In genomic region chr4:101198333-101198732, GRCm38 (mm10) we compare ENCODE assay signal across 9 mouse cellular contexts.
A peak's percentile ranks its signal among the peaks of the same experiment; 100 is the strongest.
DNase-seq lines count a peak whose midpoint lies in the region; ATAC-seq and TF ChIP-seq lines count a peak whose summit lies in the region.
"Had no signal": no experiment of that assay in that cellular context is flagged by ENCODE, and none has a peak within 500 bp of the region (broad histone marks: within the 10 kb centered on the region; RNA-seq: fewer than 3 reads in every experiment).

No protein-coding gene starts in this region.

- TF ChIP-seq CTCF in stomach, postnatal 0 days (IDR thresholded peaks at IDR 0.05; ENCODE audit: low read depth), result peak; percentile 52

- no peak overlapping the region for H3K27ac ChIP-seq in lung, embryonic 16.5 days (ENCODE audit: low read length)
- no peak overlapping the region for H3K27ac ChIP-seq in stomach, postnatal 0 days (replicated peaks)
- H3K27ac ChIP-seq in forebrain, embryonic 15.5 days (replicated peaks), result no peak overlapping the region
- H3K27ac ChIP-seq: embryonic facial prominence, embryonic 13.5 days had no signal

- DNase-seq in frontal cortex, postnatal 25 days (ENCODE audit: low spot score in 2 of 2), result no peak
- DNase-seq in adrenal gland, adult 8-10 months, result peak; percentile 69
- DNase-seq in gastrocnemius, adult 18-20 months (ENCODE audit: low spot score), result peak; percentile 86
- peak; percentile 73 to 87 for DNase-seq in kidney, postnatal 25 days
- DNase-seq in stomach, postnatal 0 days (ENCODE audit: low spot score), result no peak

- no peak for TF ChIP-seq EP300 in stomach, postnatal 0 days (optimal IDR thresholded peaks at IDR 0.05)

- no peak overlapping the region for H3K9ac ChIP-seq in lung, embryonic 16.5 days (ENCODE audit: low read length)
- no peak overlapping the region for H3K9ac ChIP-seq in stomach, postnatal 0 days (ENCODE audit: low read length)
- H3K9ac ChIP-seq in forebrain, embryonic 15.5 days (replicated peaks), result no peak overlapping the region
- H3K9ac ChIP-seq: embryonic facial prominence, embryonic 13.5 days had no signal

- 21% methylated on average over 2 of the region's 2 CpGs for WGBS in lung, embryonic 16.5 days
- WGBS in stomach, postnatal 0 days, result 26% methylated on average over 2 of the region's 2 CpGs
- 55% methylated on average over 2 of the region's 2 CpGs for WGBS in forebrain, embryonic 15.5 days

- no peak overlapping the region for H3K4me2 ChIP-seq in lung, embryonic 16.5 days (ENCODE audit: low read depth, low read length)
- no peak overlapping the region for H3K4me2 ChIP-seq in stomach, postnatal 0 days (replicated peaks; ENCODE audit: low read depth)
- no peak overlapping the region for H3K4me2 ChIP-seq in forebrain, embryonic 15.5 days (replicated peaks)
- H3K4me2 ChIP-seq: embryonic facial prominence, embryonic 13.5 days had no signal

- H3K4me3 ChIP-seq in lung, embryonic 16.5 days (ENCODE audit: low read length), result no peak overlapping the region
- no peak overlapping the region for H3K4me3 ChIP-seq in stomach, postnatal 0 days (ENCODE audit: low read depth, low read length)
- no peak overlapping the region for H3K4me3 ChIP-seq in forebrain, embryonic 15.5 days
- H3K4me3 ChIP-seq: embryonic facial prominence, embryonic 13.5 days had no signal

- no peaks in the 10 kb centered on the region for H3K9me3 ChIP-seq in lung, embryonic 16.5 days (ENCODE audit: control insufficient read depth, low read length)
- H3K9me3 ChIP-seq in stomach, postnatal 0 days (ENCODE audit: control insufficient read depth, low read length), result no peaks in the 10 kb centered on the region
- no peaks in the 10 kb centered on the region for H3K9me3 ChIP-seq in forebrain, embryonic 15.5 days
- H3K9me3 ChIP-seq: embryonic facial prominence, embryonic 13.5 days had no signal

- H3K27me3 ChIP-seq in lung, embryonic 16.5 days (ENCODE audit: control insufficient read depth, insufficient read depth, low read depth, low read length), result no peaks in the 10 kb centered on the region
- H3K27me3 ChIP-seq in stomach, postnatal 0 days (ENCODE audit: control insufficient read depth, insufficient read depth, low read length), result no peaks in the 10 kb centered on the region
- no peaks in the 10 kb centered on the region for H3K27me3 ChIP-seq in forebrain, embryonic 15.5 days
- H3K27me3 ChIP-seq: embryonic facial prominence, embryonic 13.5 days had no signal

- peak; percentile 65 for ATAC-seq in frontal cortex, adult (ENCODE audit: low TSS enrichment)
- ATAC-seq in lung, embryonic 16.5 days (ENCODE audit: low read depth), result peak; percentile 67; the same call in 1 of the 2 replicates
- peak; percentile 10; the same call in 1 of the 2 replicates for ATAC-seq in stomach, postnatal 0 days (ENCODE audit: low FRiP score, low TSS enrichment)
- ATAC-seq in forebrain, embryonic 15.5 days (replicated peaks), result no peak

- peaks cover 8% of the 10 kb centered on the region for H3K4me1 ChIP-seq in lung, embryonic 16.5 days (replicated peaks; ENCODE audit: control insufficient read depth, insufficient read depth, low read length)
- peaks cover 11% of the 10 kb centered on the region; the same call in 1 of the 2 replicates for H3K4me1 ChIP-seq in stomach, postnatal 0 days (replicated peaks; ENCODE audit: control insufficient read depth, insufficient read depth)
- H3K4me1 ChIP-seq in forebrain, embryonic 15.5 days, result peaks cover 13% of the 10 kb centered on the region

- no peaks in the 10 kb centered on the region for H3K36me3 ChIP-seq in lung, embryonic 16.5 days (ENCODE audit: control insufficient read depth, insufficient read depth, low read length)
- no peaks in the 10 kb centered on the region for H3K36me3 ChIP-seq in stomach, postnatal 0 days (ENCODE audit: control insufficient read depth, insufficient read depth, low read length)
- H3K36me3 ChIP-seq in forebrain, embryonic 15.5 days, result no peaks in the 10 kb centered on the region
- H3K36me3 ChIP-seq: embryonic facial prominence, embryonic 13.5 days had no signal

Comparison
In these comparisons a context has a peak if more than half of its experiments do, and no peak if none do; other contexts are left out.
1. DNase-seq: peak in adrenal gland, adult 8-10 months (single experiment), gastrocnemius, adult 18-20 months (single experiment) and kidney, postnatal 25 days (2 of 2); none in frontal cortex, postnatal 25 days (0 of 2) and stomach, postnatal 0 days (single experiment).